In the genomic region with DNA sequence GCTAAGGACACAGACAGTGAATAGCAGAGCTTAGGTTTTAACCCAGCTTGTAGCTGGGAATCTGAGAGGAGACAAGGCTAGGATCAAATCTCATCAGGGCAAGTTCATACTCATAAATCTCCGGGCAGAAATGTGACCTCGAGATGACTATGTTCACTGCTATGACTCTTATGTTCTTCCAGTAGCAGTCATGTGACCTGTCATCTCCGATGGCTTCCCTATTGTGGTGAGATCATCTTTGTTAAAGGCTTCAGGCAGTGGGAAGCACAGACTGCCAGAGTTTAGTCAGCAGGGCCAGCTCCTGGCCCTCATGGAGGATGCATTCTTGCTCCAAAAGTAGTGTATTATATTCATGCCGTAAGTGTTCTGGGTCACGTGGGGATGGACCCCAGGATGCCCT, we compare ENCODE assay signal across 26 mouse cellular contexts. TPM values are rescaled to one million over a fixed set of nuclear protein-coding genes. Genes with fewer than 3 reads are reported as not detected.
DNase-seq lines count a peak whose midpoint lies in the region; ATAC-seq and TF ChIP-seq lines count a peak whose summit lies in the region.
"Had no signal": no experiment of that assay in that cellular context is flagged by ENCODE, and none has a peak within 500 bp of the region (broad histone marks: within the 10 kb centered on the region; RNA-seq: fewer than 3 reads in every experiment).

No protein-coding gene starts in this region.

- H3K4me1 ChIP-seq in intestine, postnatal 0 days (replicated peaks; ENCODE audit: control insufficient read depth, insufficient read depth, low read length): no peaks in the 10 kb centered on the region
- H3K4me1 ChIP-seq in intestine, embryonic 15.5 days (replicated peaks): 0 out of 2 replicates have a peak, but pooled peaks cover 11% of the 10 kb centered on the region
- H3K4me1 ChIP-seq in embryonic facial prominence, embryonic 10.5 days: peaks cover 22% of the 10 kb centered on the region
- H3K4me1 ChIP-seq: limb, embryonic 15.5 days had no signal

- H3K4me3 ChIP-seq in intestine, postnatal 0 days (ENCODE audit: low read depth, low read length): no peak overlapping the region
- H3K4me3 ChIP-seq in intestine, embryonic 15.5 days (replicated peaks): no peak overlapping the region
- H3K4me3 ChIP-seq in embryonic facial prominence, embryonic 10.5 days: no peak overlapping the region
- H3K4me3 ChIP-seq: embryonic facial prominence, embryonic 13.5 days; heart, embryonic 10.5 days; limb, embryonic 15.5 days; midbrain, embryonic 15.5 days had no signal

- no peaks in the 10 kb centered on the region for H3K27me3 ChIP-seq in intestine, postnatal 0 days (replicated peaks; ENCODE audit: control insufficient read depth, insufficient read depth, low read length)
- H3K27me3 ChIP-seq in intestine, embryonic 15.5 days (replicated peaks): no peaks in the 10 kb centered on the region
- H3K27me3 ChIP-seq in embryonic facial prominence, embryonic 10.5 days (replicated peaks; ENCODE audit: low read depth, poor library complexity, severe bottlenecking): peaks cover 19% of the 10 kb centered on the region
- H3K27me3 ChIP-seq: embryonic facial prominence, embryonic 13.5 days; limb, embryonic 15.5 days; midbrain, embryonic 15.5 days had no signal

- H3K9ac ChIP-seq in intestine, postnatal 0 days (ENCODE audit: low read depth, low read length): no peak overlapping the region
- no peak overlapping the region for H3K9ac ChIP-seq in intestine, embryonic 15.5 days
- H3K9ac ChIP-seq: embryonic facial prominence, embryonic 13.5 days; limb, embryonic 15.5 days; midbrain, embryonic 15.5 days had no signal

- 54% methylated on average over 5 of the region's 5 CpGs for WGBS in intestine, postnatal 0 days
- WGBS in intestine, embryonic 15.5 days: 67% methylated on average over 5 of the region's 5 CpGs
- 81% methylated on average over 5 of the region's 5 CpGs for WGBS in embryonic facial prominence, embryonic 10.5 days

- TF ChIP-seq CTCF in intestine, postnatal 0 days (IDR thresholded peaks at IDR 0.05; ENCODE audit: low read depth): no peak

- no peak overlapping the region for H3K27ac ChIP-seq in intestine, postnatal 0 days (ENCODE audit: low read depth, low read length)
- no peak overlapping the region for H3K27ac ChIP-seq in intestine, embryonic 15.5 days
- no peak overlapping the region for H3K27ac ChIP-seq in embryonic facial prominence, embryonic 10.5 days (replicated peaks)
- H3K27ac ChIP-seq: embryonic facial prominence, embryonic 13.5 days; heart, embryonic 10.5 days; limb, embryonic 15.5 days; macrophage; midbrain, embryonic 15.5 days had no signal

- no peak overlapping the region for H3K4me2 ChIP-seq in intestine, postnatal 0 days (replicated peaks; ENCODE audit: low read depth)
- H3K4me2 ChIP-seq in intestine, embryonic 15.5 days (replicated peaks): no peak overlapping the region
- H3K4me2 ChIP-seq: embryonic facial prominence, embryonic 13.5 days; limb, embryonic 15.5 days; midbrain, embryonic 15.5 days had no signal

- no peaks in the 10 kb centered on the region for H3K9me3 ChIP-seq in intestine, postnatal 0 days (ENCODE audit: control insufficient read depth)
- H3K9me3 ChIP-seq in intestine, embryonic 15.5 days: no peaks in the 10 kb centered on the region
- no peaks in the 10 kb centered on the region for H3K9me3 ChIP-seq in embryonic facial prominence, embryonic 10.5 days
- H3K9me3 ChIP-seq: embryonic facial prominence, embryonic 13.5 days; heart, embryonic 10.5 days; limb, embryonic 15.5 days; midbrain, embryonic 15.5 days had no signal

- peaks cover 69% of the 10 kb centered on the region for H3K36me3 ChIP-seq in intestine, postnatal 0 days (ENCODE audit: control insufficient read depth, insufficient read depth)
- H3K36me3 ChIP-seq in intestine, embryonic 15.5 days: peaks cover 16% of the 10 kb centered on the region
- peaks cover 12% of the 10 kb centered on the region for H3K36me3 ChIP-seq in embryonic facial prominence, embryonic 10.5 days (replicated peaks)
- H3K36me3 ChIP-seq: limb, embryonic 15.5 days had no signal

- peak; percentile 48; the same call in 1 of the 2 replicates for ATAC-seq in intestine, postnatal 0 days
- no peak for ATAC-seq in intestine, embryonic 15.5 days
- ATAC-seq: intestine, embryonic 16.5 days; midbrain, embryonic 15.5 days had no signal

- peak; percentile 57 for DNase-seq in adrenal gland, adult 2 months
- no peak for DNase-seq in adrenal gland, postnatal 25 days
- DNase-seq in retina, postnatal 1 day: peak; percentile 36
- no peak for DNase-seq in retina, embryonic 14.5 days (ENCODE audit: low spot score)
- DNase-seq in embryonic facial prominence, embryonic 10.5 days (ENCODE audit: low spot score): no peak
- DNase-seq in left cerebral cortex, adult 11 months (ENCODE audit: low spot score): no peak
- DNase-seq: adrenal gland, adult 8-10 months; cerebellum, adult 8-10 months; gastrocnemius, postnatal 25 days; heart, postnatal 4 days; kidney, postnatal 4 days; lung, adult 2 months; spleen, adult 18-20 months; thymus, adult 2 months had no signal

RNA-seq across cellular contexts. Expression of a gene that starts 32.6 kb away (rescaled TPM):
- under 1 TPM in 1 of 2 experiments, not detected in 1; 0.69 TPM for total RNA-seq in adrenal gland, adult 2 months (2021)
- not detected in 2 replicates for polyA plus RNA-seq in adrenal gland, adult 2 months (2012; rRNA removed)
- 0.43 and 1.0 TPM in 2 replicates for total RNA-seq in adrenal gland, postnatal 25 days (2021)
- 164 and 187 TPM in 2 replicates for polyA plus RNA-seq in intestine, postnatal 0 days (2015; fragmentation: Nextera tagmentation; extraction: Ambion mirVana)
- polyA plus RNA-seq in intestine, embryonic 15.5 days (2015; fragmentation: Nextera tagmentation; extraction: Ambion mirVana): 18.2 and 23.8 TPM in 2 replicates
- polyA plus RNA-seq in embryonic facial prominence, embryonic 10.5 days (2016; fragmentation: Nextera tagmentation; extraction: Ambion mirVana): not detected in 2 replicates
- total RNA-seq: gastrocnemius, postnatal 25 days; heart, postnatal 4 days; layer of hippocampus, postnatal 25 days had no signal
- polyA plus RNA-seq: embryonic facial prominence, embryonic 13.5 days; limb, embryonic 15.5 days; macrophage; midbrain, embryonic 15.5 days had no signal

RNA-seq across cellular contexts. Expression of a gene that starts 44.7 kb away (rescaled TPM):
- total RNA-seq in adrenal gland, adult 2 months (2021): not detected
- polyA plus RNA-seq in adrenal gland, adult 2 months (2012; rRNA removed): not detected in 2 replicates
- total RNA-seq in adrenal gland, postnatal 25 days (2021): not detected in 2 replicates
- polyA plus RNA-seq in intestine, postnatal 0 days (2015; fragmentation: Nextera tagmentation; extraction: Ambion mirVana): not detected in 2 replicates
- polyA plus RNA-seq in intestine, embryonic 15.5 days (2015; fragmentation: Nextera tagmentation; extraction: Ambion mirVana): not detected in 2 replicates
- not detected in 2 replicates for polyA plus RNA-seq in embryonic facial prominence, embryonic 10.5 days (2016; fragmentation: Nextera tagmentation; extraction: Ambion mirVana)
- total RNA-seq: adrenal gland, adult 8-10 months; gastrocnemius, postnatal 25 days; heart, postnatal 4 days; layer of hippocampus, postnatal 25 days had no signal
- polyA plus RNA-seq: cortical plate, adult 2 months; embryonic facial prominence, embryonic 13.5 days; heart, embryonic 10.5 days; intestine, embryonic 16.5 days; limb, embryonic 15.5 days; macrophage; midbrain, embryonic 15.5 days; stomach, embryonic 14.5 days; thymus, adult 2 months; urinary bladder, adult 2 months had no signal

Comparison
In these comparisons a context has a peak if more than half of its experiments do, and no peak if none do; other contexts are left out.
1. DNase-seq: peak in adrenal gland, adult 2 months (single experiment) and retina, postnatal 1 day (single experiment); none in adrenal gland, postnatal 25 days (single experiment), retina, embryonic 14.5 days (single experiment), embryonic facial prominence, embryonic 10.5 days (single experiment) and left cerebral cortex, adult 11 months (single experiment).
2. RNA of a gene that starts 32.6 kb away (polyA plus RNA-seq): 164 to 187 TPM in intestine, postnatal 0 days and 18.2 to 23.8 TPM in intestine, embryonic 15.5 days; not detected in adrenal gland, adult 2 months and not detected in embryonic facial prominence, embryonic 10.5 days; every median in the first group is over 10 times any median in the second.